Mouse (Mus musculus): ENCODE data around the gene Psmd6.

Gene Psmd6

GRCm38 (mm10) chr14:14065142-14065498 lies 55.7 kb downstream of the Psmd6 start:
- no peak for DNase-seq (ENCODE audit: extremely low read depth, insufficient read length, low spot score)

DNA sequence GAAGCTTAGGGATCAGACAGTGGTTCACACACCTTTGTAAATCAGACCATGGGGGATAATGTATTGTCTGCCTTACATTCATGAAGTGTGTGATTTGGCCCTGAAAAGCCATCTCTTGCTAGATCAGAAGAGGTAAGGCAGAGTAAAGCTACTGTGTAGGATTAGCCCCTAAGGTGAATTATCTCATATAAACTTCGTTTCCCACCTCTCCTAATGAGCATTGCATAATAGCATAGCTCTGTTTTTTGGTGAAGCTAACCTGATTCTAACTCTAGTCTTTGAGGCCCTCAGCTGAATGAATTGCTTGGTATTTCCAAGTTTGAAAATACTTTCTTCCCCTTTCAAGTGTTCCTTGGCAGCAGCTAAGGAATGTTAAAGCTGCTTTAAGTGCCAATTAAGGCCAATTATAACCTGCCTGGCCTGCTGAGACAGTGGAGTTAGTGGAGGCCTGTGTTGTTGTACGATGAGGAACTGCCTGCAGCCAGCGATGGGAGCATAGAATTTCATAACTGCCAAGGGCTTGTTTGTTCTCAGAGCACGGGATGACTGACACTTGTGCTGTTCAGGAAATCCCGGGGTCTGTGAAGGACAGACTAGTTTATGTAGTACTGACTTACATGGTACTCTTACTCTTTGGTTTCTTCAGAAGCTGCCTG lies 56.2 kb downstream of the Psmd6 start:
- no peak for DNase-seq (ENCODE audit: extremely low read depth, insufficient read length, low spot score)

GRCm38 (mm10) chr14:14063382-14063781 lies 57.4 kb downstream of the Psmd6 start:
- DNase-seq (ENCODE audit: extremely low read depth, insufficient read length, low spot score): no peak

GRCm38 (mm10) chr14:14062531-14063245 lies 58.1 kb downstream of the Psmd6 start:
- DNase-seq (ENCODE audit: extremely low read depth, insufficient read length, low spot score): no peak

Data from 3134 (cell line).